Mouse (Mus musculus) lung, adult 2 months (tissue): ENCODE measurements around the gene Sema4a. TPM values are rescaled to one million over a fixed set of nuclear protein-coding genes. Genes with fewer than 3 reads are reported as not detected.

Experiments used
- DNase-seq: peaks from one replicate; pipeline ENCODE4 v3.0.0; 2022
- H3K4me1 ChIP-seq: fragments of 200-500 bp; 2 replicates; pipeline ENCODE4 v1.6.1; 2011; ENCODE audit warnings: low read length; ENCODE audit not compliant: control insufficient read depth, insufficient read depth
- H3K4me3 ChIP-seq: fragments of 200-500 bp; replicated peaks from 2 replicates; pipeline ENCODE3; 2011; ENCODE audit warnings: low read depth, mild to moderate bottlenecking, control low read depth, low read length; ENCODE audit errors: extremely low read depth
- CTCF ChIP-seq: fragments of 200-500 bp; IDR thresholded peaks from 2 replicates; pipeline ENCODE4 v1.5.1; 2011; ENCODE audit warnings: mild to moderate bottlenecking, low read length, control low read depth; ENCODE audit not compliant: insufficient read depth
- POLR2A ChIP-seq: fragments of 200-500 bp; IDR thresholded peaks from 2 replicates; pipeline ENCODE4 v1.6.1; 2011; ENCODE audit warnings: low read depth, mild to moderate bottlenecking, control low read depth, low read length, borderline replicate concordance; ENCODE audit errors: extremely low read depth
- WGBS: fragments of 180-500 bp; shearing (Covaris S2); methylation state at CpG from one replicate; pipeline ENCODE4 v1.1.7; 2018; 5-methylcytosine and 5-hydroxymethylcytosine counted together
- polyA plus RNA-seq: library from polyadenylated mRNA; depleted of rRNA; stranded (reverse); fragments of >200 nt; gene quantifications from 2 replicates; pipeline ENCODE4 v1.2.3, GENCODE M21; 2012; rRNA removed

Gene Sema4a
- 52.3 and 58.3 TPM in 2 replicates for polyA plus RNA-seq

- 46% methylated on average over 12 of the region's 12 CpGs for WGBS
- TF ChIP-seq POLR2A (no peak), CTCF (no peak)
- no peak within 1 kb of the TSS for H3K4me3 ChIP-seq
- no peak for DNase-seq
- peaks cover 3% of the 10 kb centered on the region; the same call in 1 of the 2 replicates for H3K4me1 ChIP-seq
Observed at GRCm38 (mm10) chr3:88460983-88461696, at the start of gene Sema4a. TSS of gene Sema4a (minus strand) at chr3:88461182.

DNA sequence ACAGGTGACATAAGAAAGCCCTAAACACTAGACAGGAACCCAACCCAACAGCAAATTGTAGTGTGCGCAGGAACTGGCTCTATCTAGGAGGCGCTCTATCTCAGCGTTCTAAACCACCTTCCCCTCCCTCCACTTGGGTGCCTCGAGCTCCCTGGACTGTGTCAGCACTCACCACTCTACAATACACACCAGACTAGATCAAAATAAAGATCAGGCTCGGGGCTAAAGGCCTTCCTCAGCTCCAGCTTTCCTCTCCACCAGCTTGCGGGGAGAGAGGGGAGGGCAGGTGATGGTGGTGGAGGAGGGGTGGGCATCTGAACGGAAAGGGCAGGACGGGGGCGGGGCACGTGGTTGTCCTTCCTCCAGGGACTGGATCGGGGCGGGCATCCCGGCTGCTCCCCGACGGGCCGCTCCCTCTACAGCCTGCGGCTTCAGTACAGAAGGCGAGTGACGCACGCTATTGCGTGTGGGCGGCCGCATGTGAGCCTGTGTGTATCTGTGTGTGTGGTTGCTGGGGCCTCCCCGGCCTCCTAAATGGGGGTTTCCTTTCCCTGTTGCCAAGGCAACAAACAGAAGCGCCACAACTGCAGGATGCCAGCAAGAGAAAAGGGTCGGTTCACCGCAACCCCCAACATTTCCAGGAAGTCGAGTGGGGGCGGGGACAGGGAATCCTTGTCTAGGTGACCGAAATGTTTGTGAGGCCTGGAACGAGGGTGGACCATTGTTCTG lies 48.9 kb upstream of the Sema4a start, which contains the start of gene Lmna:
Gene Lmna, minus strand, starts transcription at position 265 of the 729 bp plus-strand sequence.
- Histone ChIP-seq H3K4me1 (peaks cover 37% of the 10 kb centered on the region), H3K4me3 (peak within 1 kb of the TSS; percentile 90)
- DNase-seq, result peak; percentile 93
- TF ChIP-seq POLR2A, result peak; percentile 73; the same call in 1 of the 2 replicates
- peak; percentile 38; the same call in 1 of the 2 replicates for TF ChIP-seq CTCF
- under 1% methylated on average over 31 of the region's 31 CpGs for WGBS

GRCm38 (mm10) chr3:88509250-88509649 lies 48.3 kb upstream of the Sema4a start:
- no peak for TF ChIP-seq CTCF
- no peak for TF ChIP-seq POLR2A
- WGBS, result 46% methylated on average over 3 of the region's 3 CpGs
- peaks cover 32% of the 10 kb centered on the region for H3K4me1 ChIP-seq
- H3K4me3 ChIP-seq, result peak overlapping the region; percentile 90
- no peak for DNase-seq

DNA sequence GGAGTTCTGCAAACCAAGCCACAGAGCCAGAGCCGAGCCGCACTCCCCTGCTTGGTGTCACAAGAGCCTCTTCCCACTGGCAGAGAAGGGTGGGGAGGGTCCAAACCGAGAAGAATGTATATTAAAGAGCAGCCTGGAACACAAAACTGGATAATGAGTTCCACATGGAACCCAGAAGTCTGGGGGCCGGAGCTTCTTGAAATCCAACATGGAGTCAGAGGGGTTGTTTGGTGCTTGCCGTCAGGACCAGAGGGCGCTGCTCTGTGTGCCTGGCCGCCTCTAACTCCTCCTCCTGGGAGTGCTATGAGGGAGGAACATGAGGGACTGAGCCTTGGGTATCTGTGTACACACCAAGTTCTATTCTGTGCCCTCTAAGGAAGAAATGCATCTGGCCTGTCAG lies 44.8 kb upstream of the Sema4a start:
- Histone ChIP-seq H3K4me1 (peaks cover 18% of the 10 kb centered on the region), H3K4me3 (no peak overlapping the region)
- 65% methylated on average over 7 of the region's 7 CpGs for WGBS
- no peak for DNase-seq
- TF ChIP-seq CTCF (no peak), POLR2A (no peak)

DNA sequence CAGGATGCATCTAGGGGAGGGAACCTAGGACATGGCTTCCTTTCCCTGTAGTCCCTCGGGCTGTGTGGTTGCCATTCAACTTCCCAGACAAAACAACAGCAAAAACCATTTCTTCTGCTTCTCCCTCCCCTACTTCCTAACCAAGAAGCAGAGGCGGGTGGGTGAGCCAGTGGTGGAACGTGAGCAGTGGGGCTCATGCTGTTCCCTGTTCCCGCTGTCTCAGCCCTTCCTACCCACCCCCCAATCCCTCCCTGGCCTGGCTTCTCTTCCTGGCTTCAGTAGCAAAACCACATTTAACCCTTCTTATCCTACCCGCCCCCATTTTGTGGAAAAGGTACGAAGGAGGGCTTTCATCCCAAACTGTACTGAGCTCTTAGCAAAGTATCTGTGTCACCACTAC lies 44.1 kb upstream of the Sema4a start:
- 60% methylated on average over 6 of the region's 6 CpGs for WGBS
- DNase-seq, result no peak
- TF ChIP-seq POLR2A, result no peak
- no peak for TF ChIP-seq CTCF
- no peak overlapping the region for H3K4me3 ChIP-seq
- peaks cover 19% of the 10 kb centered on the region for H3K4me1 ChIP-seq

DNA sequence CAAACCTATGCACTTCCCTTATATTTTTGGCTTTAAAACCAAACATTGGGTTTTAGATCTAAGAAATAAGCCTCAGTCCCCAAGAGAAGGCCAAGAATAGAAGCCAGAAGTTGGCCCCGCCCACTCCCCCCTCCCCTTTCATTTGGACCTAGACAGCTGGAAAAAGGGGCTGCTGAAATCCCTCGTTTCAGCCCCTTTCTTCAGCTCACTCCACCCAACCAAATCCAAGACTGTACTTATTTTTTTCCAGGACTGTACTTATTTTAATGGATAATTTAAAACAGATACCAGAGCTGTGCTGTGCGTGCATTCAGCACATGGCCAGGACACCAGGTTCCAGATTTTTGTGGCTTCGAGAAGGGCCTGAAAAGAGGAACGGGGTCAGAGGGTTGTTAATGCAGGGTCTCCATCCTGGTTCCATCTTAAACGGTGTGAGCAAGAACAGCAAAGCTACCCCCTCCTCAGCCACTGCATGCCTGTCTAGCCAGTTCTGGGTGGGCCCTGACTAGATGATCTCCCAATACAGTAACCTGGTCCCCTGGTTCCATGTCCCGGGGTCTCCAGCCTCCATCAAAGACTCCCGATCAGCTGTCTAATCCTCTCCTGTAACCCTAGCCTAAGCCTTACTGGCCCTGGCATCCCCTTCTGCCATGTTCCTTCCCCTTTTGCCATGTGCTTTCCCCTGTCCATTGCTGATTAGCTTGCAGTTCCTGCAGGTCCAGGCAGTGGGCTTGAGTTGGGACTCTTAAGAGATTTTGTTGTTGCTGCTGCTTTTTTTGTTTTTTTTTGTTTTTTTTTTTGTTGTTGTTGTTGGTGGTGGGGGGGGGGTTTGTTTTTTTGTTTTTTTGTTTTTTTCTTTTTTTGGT lies 43.1 kb upstream of the Sema4a start:
- TF ChIP-seq CTCF (no peak), POLR2A (no peak)
- 56% methylated on average over 8 of the region's 8 CpGs for WGBS
- DNase-seq, result no peak

GRCm38 (mm10) chr3:88503505-88503863 lies 42.5 kb upstream of the Sema4a start:
- 25% methylated on average over 4 of the region's 4 CpGs for WGBS

More for the DNA sequence above, 43.1 kb upstream of the Sema4a start:
- peaks cover 15% of the 10 kb centered on the region for H3K4me1 ChIP-seq
- H3K4me3 ChIP-seq, result no peak overlapping the region

DNA sequence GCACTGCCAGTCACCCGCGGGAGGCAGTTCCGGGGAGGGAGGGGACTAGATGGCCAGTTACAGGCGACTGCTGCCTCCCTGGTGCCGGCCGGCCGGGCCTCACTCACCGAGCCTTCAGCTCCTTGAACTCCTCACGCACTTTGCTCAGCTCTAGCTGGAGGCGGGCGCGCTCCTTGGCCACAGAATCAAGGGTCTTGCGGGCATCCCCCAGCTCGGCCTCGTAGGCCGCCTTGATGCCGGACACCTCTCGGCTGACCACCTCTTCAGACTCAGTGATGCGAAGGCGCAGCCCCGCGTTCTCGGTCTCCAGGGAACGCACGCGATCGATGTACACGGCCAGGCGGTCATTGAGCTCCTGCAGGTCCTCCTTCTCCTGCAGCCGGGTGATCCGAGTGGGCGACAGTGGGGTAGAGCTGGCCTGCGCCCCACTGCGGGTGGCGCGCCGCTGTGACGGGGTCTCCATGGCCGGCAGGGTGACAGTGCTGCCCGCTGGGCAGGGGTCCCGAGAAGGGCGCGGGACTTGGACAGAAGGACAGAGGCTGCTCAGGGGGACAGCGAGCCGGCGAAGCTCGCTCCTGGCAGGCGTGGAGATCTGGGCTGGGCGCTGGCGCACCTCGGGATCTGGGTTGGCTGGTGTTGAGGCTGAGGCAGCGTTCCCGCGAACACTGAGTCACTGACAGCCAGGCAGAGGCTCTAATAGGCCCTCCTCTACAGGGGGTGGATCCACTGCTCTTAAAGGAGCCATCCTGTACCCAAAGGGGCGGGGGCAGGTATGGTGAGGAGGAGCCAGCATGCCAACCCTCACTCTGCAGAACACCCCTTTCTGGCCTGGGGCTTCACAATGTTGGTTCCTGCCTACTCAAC lies 41.9 kb upstream of the Sema4a start:
- TF ChIP-seq POLR2A, result peak; percentile 99
- TF ChIP-seq CTCF, result no peak
- H3K4me3 ChIP-seq, result peak overlapping the region; percentile 79
- peaks cover 15% of the 10 kb centered on the region for H3K4me1 ChIP-seq
- DNase-seq, result peak; percentile 92
- under 1% methylated on average over 55 of the region's 55 CpGs for WGBS

More at GRCm38 (mm10) chr3:88503505-88503863, 42.5 kb upstream of the Sema4a start:
- peaks cover 15% of the 10 kb centered on the region for H3K4me1 ChIP-seq
- peak overlapping the region; percentile 38 for H3K4me3 ChIP-seq
- no peak for DNase-seq
- TF ChIP-seq POLR2A (no peak), CTCF (no peak)
